Mouse (Mus musculus) ES-E14 (cell line): ENCODE data around the gene Muc13.

ENCODE experiments used
- CHD2 ChIP-seq: IDR thresholded peaks from 2 replicates; pipeline ENCODE4 v1.6.1; 2014; ENCODE audit warnings: mild to moderate bottlenecking, low read depth, low read length, inconsistent platforms
- HCFC1 ChIP-seq: IDR thresholded peaks from 2 replicates; pipeline ENCODE4 v1.6.1; 2012; ENCODE audit warnings: low read length, inconsistent platforms, borderline replicate concordance; ENCODE audit not compliant: insufficient read depth
- ZC3H11A ChIP-seq: IDR thresholded peaks from 2 replicates; pipeline ENCODE4 v1.6.1; 2012; ENCODE audit warnings: low read depth, mild to moderate bottlenecking, inconsistent platforms, low read length, borderline replicate concordance
- ZNF384 ChIP-seq: IDR thresholded peaks from 2 replicates; pipeline ENCODE4 v1.6.1; 2012; ENCODE audit warnings: low read depth, low read length, inconsistent platforms

DNA sequence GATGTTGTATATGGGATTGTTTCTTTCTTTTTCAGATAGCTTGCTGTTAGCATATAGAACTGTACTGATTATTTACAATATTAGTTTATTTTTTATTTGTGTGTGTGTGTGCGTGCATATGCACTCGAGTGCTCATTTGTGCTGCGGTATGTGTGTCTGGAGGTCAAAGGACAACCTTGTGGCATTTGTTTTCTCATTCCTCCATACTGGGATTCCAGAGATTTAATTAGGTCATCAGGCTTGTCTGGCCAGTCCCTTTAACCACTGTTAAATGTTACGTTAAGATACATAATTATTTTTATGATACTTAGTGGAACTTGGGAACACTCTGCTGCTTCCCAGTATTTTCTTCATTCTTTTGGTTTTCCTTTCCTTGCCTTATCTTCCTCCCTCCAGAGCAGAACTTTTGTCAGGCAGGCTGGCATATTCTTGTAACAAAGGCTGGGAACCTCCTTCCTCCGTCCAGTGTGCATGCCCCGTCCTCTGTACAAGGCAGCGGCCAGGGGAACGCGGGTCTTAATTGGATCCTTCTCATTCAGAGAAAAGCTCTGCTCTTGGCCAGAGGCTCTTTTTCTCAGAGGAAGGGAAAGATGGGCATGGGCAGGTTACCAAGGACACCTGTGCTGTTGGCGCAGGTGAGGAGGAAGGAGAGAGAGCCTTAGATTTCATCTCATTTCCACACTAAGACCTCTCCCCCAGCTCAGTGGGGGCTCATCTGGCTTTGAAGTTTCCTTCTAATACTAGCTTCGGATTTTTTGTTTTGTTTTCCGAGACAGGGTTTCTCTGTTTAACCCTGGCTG is 48.4 kb downstream of the Muc13 start:
- no peak for TF ChIP-seq HCFC1
- no peak for TF ChIP-seq ZNF384
- TF ChIP-seq CHD2: no peak
- no peak for TF ChIP-seq ZC3H11A
